Mouse (Mus musculus): ENCODE results near the gene Sh3bp5. TPM values are rescaled to one million over a fixed set of nuclear protein-coding genes. Genes with fewer than 3 reads are reported as not detected.
A peak's percentile ranks its signal among the peaks of the same experiment; 100 is the strongest.

Gene Sh3bp5
- polyA plus RNA-seq, 1 experiment: 67.5 TPM

GRCm38 (mm10) chr14:31440230-31440629 is 4.4 kb upstream of the Sh3bp5 start:
- Histone ChIP-seq H3K4me3 (ENCODE audit: insufficient read depth, low read depth, low read length) (no peak overlapping the region), H3K4me1 (ENCODE audit: control insufficient read depth, insufficient read depth, insufficient read length, low read length) (peaks cover 13% of the 10 kb centered on the region), H3K27ac (replicated peaks; ENCODE audit: low read depth, low read length) (no peak overlapping the region)

GRCm38 (mm10) chr14:31439279-31439678 is 3.4 kb upstream of the Sh3bp5 start:
- peaks cover 13% of the 10 kb centered on the region for H3K4me1 ChIP-seq (ENCODE audit: control insufficient read depth, insufficient read depth, insufficient read length, low read length)
- no peak overlapping the region for H3K27ac ChIP-seq (replicated peaks; ENCODE audit: low read depth, low read length)
- H3K4me3 ChIP-seq (ENCODE audit: insufficient read depth, low read depth, low read length): no peak overlapping the region

- H3K4me1 ChIP-seq (ENCODE audit: control insufficient read depth, insufficient read depth, insufficient read length, low read length): peaks cover 12% of the 10 kb centered on the region
- no peak overlapping the region for H3K4me3 ChIP-seq (ENCODE audit: insufficient read depth, low read depth, low read length)
- H3K27ac ChIP-seq (replicated peaks; ENCODE audit: low read depth, low read length): peak overlapping the region; percentile 79
Observed at GRCm38 (mm10) chr14:31437826-31438529, 2.1 kb upstream of the Sh3bp5 start.

- Histone ChIP-seq H3K4me3 (ENCODE audit: insufficient read depth, low read depth, low read length) (peak overlapping the region; percentile 85), H3K27ac (replicated peaks; ENCODE audit: low read depth, low read length) (peak overlapping the region; percentile 91), H3K4me1 (ENCODE audit: control insufficient read depth, insufficient read depth, insufficient read length, low read length) (peaks cover 21% of the 10 kb centered on the region)
Observed at GRCm38 (mm10) chr14:31435018-31435915, 611 bp downstream of the Sh3bp5 start.

GRCm38 (mm10) chr14:31434426-31434825 is 1.5 kb downstream of the Sh3bp5 start:
- Histone ChIP-seq H3K4me3 (ENCODE audit: insufficient read depth, low read depth, low read length) (peak overlapping the region; percentile 34), H3K27ac (replicated peaks; ENCODE audit: low read depth, low read length) (peak overlapping the region; percentile 92), H3K4me1 (ENCODE audit: control insufficient read depth, insufficient read depth, insufficient read length, low read length) (peaks cover 21% of the 10 kb centered on the region)

GRCm38 (mm10) chr14:31433851-31434360 is 2.0 kb downstream of the Sh3bp5 start:
- H3K4me1 ChIP-seq (ENCODE audit: control insufficient read depth, insufficient read depth, insufficient read length, low read length): peaks cover 23% of the 10 kb centered on the region
- peak overlapping the region; percentile 34 for H3K4me3 ChIP-seq (ENCODE audit: insufficient read depth, low read depth, low read length)
- H3K27ac ChIP-seq (replicated peaks; ENCODE audit: low read depth, low read length): peak overlapping the region; percentile 92

GRCm38 (mm10) chr14:31433126-31433525 is 2.8 kb downstream of the Sh3bp5 start:
- H3K4me3 ChIP-seq (ENCODE audit: insufficient read depth, low read depth, low read length): peak overlapping the region; percentile 34
- H3K4me1 ChIP-seq (ENCODE audit: control insufficient read depth, insufficient read depth, insufficient read length, low read length): peaks cover 25% of the 10 kb centered on the region
- H3K27ac ChIP-seq (replicated peaks; ENCODE audit: low read depth, low read length): peak overlapping the region; percentile 92

- Histone ChIP-seq H3K4me1 (ENCODE audit: control insufficient read depth, insufficient read depth, insufficient read length, low read length) (peaks cover 29% of the 10 kb centered on the region), H3K27ac (replicated peaks; ENCODE audit: low read depth, low read length) (peak overlapping the region; percentile 92), H3K4me3 (ENCODE audit: insufficient read depth, low read depth, low read length) (peak overlapping the region; percentile 34)
Observed at GRCm38 (mm10) chr14:31432424-31432823, 3.5 kb downstream of the Sh3bp5 start.

- Histone ChIP-seq H3K4me3 (ENCODE audit: insufficient read depth, low read depth, low read length) (no peak overlapping the region), H3K4me1 (ENCODE audit: control insufficient read depth, insufficient read depth, insufficient read length, low read length) (peaks cover 34% of the 10 kb centered on the region), H3K27ac (replicated peaks; ENCODE audit: low read depth, low read length) (peak overlapping the region; percentile 95)
Observed at GRCm38 (mm10) chr14:31431789-31432330, 4.0 kb downstream of the Sh3bp5 start.

GRCm38 (mm10) chr14:31429004-31429395 is 6.9 kb downstream of the Sh3bp5 start:
- peaks cover 40% of the 10 kb centered on the region for H3K4me1 ChIP-seq (ENCODE audit: control insufficient read depth, insufficient read depth, insufficient read length, low read length)
- peak overlapping the region; percentile 85 for H3K27ac ChIP-seq (replicated peaks; ENCODE audit: low read depth, low read length)
- 0 out of 2 replicates have a peak overlapping the region, but pooled peaks have one; percentile 12 for H3K4me3 ChIP-seq (ENCODE audit: insufficient read depth, low read depth, low read length)

GRCm38 (mm10) chr14:31428211-31429003 is 7.5 kb downstream of the Sh3bp5 start:
- Histone ChIP-seq H3K27ac (replicated peaks; ENCODE audit: low read depth, low read length) (peak overlapping the region; percentile 85), H3K4me3 (ENCODE audit: insufficient read depth, low read depth, low read length) (no peak overlapping the region), H3K4me1 (ENCODE audit: control insufficient read depth, insufficient read depth, insufficient read length, low read length) (peaks cover 43% of the 10 kb centered on the region)

GRCm38 (mm10) chr14:31422961-31423791 is 12.7 kb downstream of the Sh3bp5 start:
- Histone ChIP-seq H3K27ac (replicated peaks; ENCODE audit: low read depth, low read length) (peak overlapping the region; percentile 73), H3K4me3 (ENCODE audit: insufficient read depth, low read depth, low read length) (no peak overlapping the region), H3K4me1 (ENCODE audit: control insufficient read depth, insufficient read depth, insufficient read length, low read length) (peaks cover 60% of the 10 kb centered on the region)

GRCm38 (mm10) chr14:31422395-31422794 is 13.5 kb downstream of the Sh3bp5 start:
- peaks cover 59% of the 10 kb centered on the region for H3K4me1 ChIP-seq (ENCODE audit: control insufficient read depth, insufficient read depth, insufficient read length, low read length)
- H3K27ac ChIP-seq (replicated peaks; ENCODE audit: low read depth, low read length): peak overlapping the region; percentile 67
- no peak overlapping the region for H3K4me3 ChIP-seq (ENCODE audit: insufficient read depth, low read depth, low read length)

All from brown adipose tissue, adult 24 weeks (tissue).